Mouse (Mus musculus): ENCODE measurements around the gene Gemin8. TPM values are rescaled to one million over a fixed set of nuclear protein-coding genes. Genes with fewer than 3 reads are reported as not detected.

The Gemin8 gene
- 1 to 10 TPM; 1.9 to 2.9 TPM for total RNA-seq (2021)
- long read RNA-seq, experiment 1, partial matches to known transcripts, result 0 of 3 reads
- long read RNA-seq, experiment 1, other reads (novel, unspliced or antisense), result 0 of 3 reads
- long read RNA-seq, experiment 2, partial matches to known transcripts, result 0 of 1 reads
- long read RNA-seq, experiment 2, other reads (novel, unspliced or antisense), result 0 of 1 reads

GRCm38 (mm10) chrX:166169892-166170799 is at the start of gene Gemin8:
Gene Gemin8, plus strand, starts transcription at chrX:166170454.
- DNase-seq, result peak; percentile 90

- DNase-seq, result no peak
Observed at GRCm38 (mm10) chrX:166147158-166147846, 23.0 kb upstream of the Gemin8 start.

GRCm38 (mm10) chrX:166162773-166163172 is 7.5 kb upstream of the Gemin8 start:
- DNase-seq, result no peak

- peak; percentile 4 for DNase-seq
Observed at GRCm38 (mm10) chrX:166167307-166167706, 2.9 kb upstream of the Gemin8 start.

- DNase-seq, result no peak
Observed at GRCm38 (mm10) chrX:166167923-166168322, 2.3 kb upstream of the Gemin8 start.

GRCm38 (mm10) chrX:166170800-166171738 is 815 bp downstream of the Gemin8 start:
- DNase-seq, result no peak

GRCm38 (mm10) chrX:166172041-166172440 is 1.8 kb downstream of the Gemin8 start:
- DNase-seq, result no peak

GRCm38 (mm10) chrX:166172661-166173060 is 2.4 kb downstream of the Gemin8 start:
- DNase-seq, result no peak

- DNase-seq, result no peak
Observed at GRCm38 (mm10) chrX:166173796-166174195, 3.5 kb downstream of the Gemin8 start.

GRCm38 (mm10) chrX:166177929-166178328 is 7.7 kb downstream of the Gemin8 start:
- no peak for DNase-seq

GRCm38 (mm10) chrX:166183094-166183493 is 12.8 kb downstream of the Gemin8 start:
- no peak for DNase-seq

GRCm38 (mm10) chrX:166185327-166185913 is 15.2 kb downstream of the Gemin8 start:
- DNase-seq, result no peak

- DNase-seq, result no peak
Observed at GRCm38 (mm10) chrX:166187803-166188202, 17.5 kb downstream of the Gemin8 start.

- no peak for DNase-seq
Observed at GRCm38 (mm10) chrX:166196327-166196726, 26.1 kb downstream of the Gemin8 start.

- no peak for DNase-seq
Observed at GRCm38 (mm10) chrX:166198266-166198665, 28.0 kb downstream of the Gemin8 start.

- DNase-seq, result no peak
Observed at GRCm38 (mm10) chrX:166199812-166200211, 29.6 kb downstream of the Gemin8 start.

- no peak for DNase-seq
Observed at GRCm38 (mm10) chrX:166214576-166214975, 44.3 kb downstream of the Gemin8 start.

GRCm38 (mm10) chrX:166216248-166216647 is 46.0 kb downstream of the Gemin8 start:
- no peak for DNase-seq

- DNase-seq, result no peak
Observed at GRCm38 (mm10) chrX:166216720-166217119, 46.5 kb downstream of the Gemin8 start.

- no peak for DNase-seq
Observed at GRCm38 (mm10) chrX:166219331-166219730, 49.1 kb downstream of the Gemin8 start.

- no peak for DNase-seq
Observed at GRCm38 (mm10) chrX:166226856-166227255, 56.6 kb downstream of the Gemin8 start.
